Mouse (Mus musculus): ENCODE data around the gene Phf23. TPM values are rescaled to one million over a fixed set of nuclear protein-coding genes. Genes with fewer than 3 reads are reported as not detected.

The Phf23 gene
- polyA plus RNA-seq, 1 experiment, result 21.2 TPM

DNA sequence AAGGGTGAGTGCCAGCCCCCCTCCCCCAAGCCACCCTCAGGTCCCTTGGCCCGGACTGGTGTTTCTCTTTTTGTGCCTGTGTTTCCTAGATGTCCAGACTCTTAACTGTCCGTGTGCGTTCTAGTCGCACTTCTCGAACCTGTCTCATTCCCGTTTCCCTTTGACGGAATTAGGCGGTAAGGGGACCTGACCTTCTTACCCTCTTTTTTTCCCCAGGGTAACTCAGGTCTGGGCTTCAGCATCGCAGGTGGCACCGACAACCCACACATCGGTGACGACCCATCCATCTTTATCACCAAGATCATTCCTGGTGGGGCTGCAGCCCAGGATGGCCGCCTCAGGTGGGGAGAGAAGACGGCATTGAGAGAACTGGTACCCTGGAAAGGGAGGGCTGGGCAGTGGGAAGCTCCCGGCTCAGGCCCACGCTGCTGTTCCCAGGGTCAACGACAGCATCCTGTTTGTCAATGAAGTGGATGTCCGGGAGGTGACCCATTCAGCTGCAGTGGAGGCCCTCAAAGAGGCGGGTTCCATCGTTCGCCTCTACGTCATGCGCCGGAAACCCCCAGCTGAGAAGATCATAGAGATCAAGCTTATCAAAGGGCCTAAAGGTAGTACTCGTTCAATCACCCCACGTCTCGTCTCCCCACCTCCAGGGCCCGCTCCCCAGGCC lies 35.2 kb downstream of the Phf23 start:
- no peaks in the 10 kb centered on the region for H3K27me3 ChIP-seq (ENCODE audit: control insufficient read depth, insufficient read depth, low read length)
- TF ChIP-seq POLR2A (IDR thresholded peaks at IDR 0.05; ENCODE audit: control insufficient read depth, low read depth, low read length) (no peak), CTCF (IDR thresholded peaks at IDR 0.05; ENCODE audit: control insufficient read depth, insufficient read depth, insufficient replicate concordance, low read depth, low read length) (no peak)
- H3K36me3 ChIP-seq (ENCODE audit: control insufficient read depth, insufficient read depth, low read length), result no peaks in the 10 kb centered on the region
- no peak overlapping the region for H3K4me3 ChIP-seq (ENCODE audit: control insufficient read depth, low read depth, low read length)
- H3K4me1 ChIP-seq (ENCODE audit: control insufficient read depth, insufficient read depth, low read length), result peaks cover 35% of the 10 kb centered on the region
- no peak overlapping the region for H3K27ac ChIP-seq (ENCODE audit: control insufficient read depth, insufficient read depth, low read depth, low read length)

- Histone ChIP-seq H3K27ac (ENCODE audit: control insufficient read depth, insufficient read depth, low read depth, low read length) (no peak overlapping the region), H3K36me3 (ENCODE audit: control insufficient read depth, insufficient read depth, low read length) (no peaks in the 10 kb centered on the region), H3K4me1 (ENCODE audit: control insufficient read depth, insufficient read depth, low read length) (peaks cover 32% of the 10 kb centered on the region), H3K4me3 (ENCODE audit: control insufficient read depth, low read depth, low read length) (no peak overlapping the region), H3K27me3 (ENCODE audit: control insufficient read depth, insufficient read depth, low read length) (no peaks in the 10 kb centered on the region)
- TF ChIP-seq POLR2A (IDR thresholded peaks at IDR 0.05; ENCODE audit: control insufficient read depth, low read depth, low read length) (no peak), CTCF (IDR thresholded peaks at IDR 0.05; ENCODE audit: control insufficient read depth, insufficient read depth, insufficient replicate concordance, low read depth, low read length) (no peak)
These were observed 35.7 kb downstream of the Phf23 start for GRCm38 (mm10) chr11:70031321-70031670.

- no peak overlapping the region for H3K4me3 ChIP-seq (ENCODE audit: control insufficient read depth, low read depth, low read length)
- TF ChIP-seq CTCF (IDR thresholded peaks at IDR 0.05; ENCODE audit: control insufficient read depth, insufficient read depth, insufficient replicate concordance, low read depth, low read length) (no peak), POLR2A (IDR thresholded peaks at IDR 0.05; ENCODE audit: control insufficient read depth, low read depth, low read length) (no peak)
- H3K27ac ChIP-seq (ENCODE audit: control insufficient read depth, insufficient read depth, low read depth, low read length), result no peak overlapping the region
- no peaks in the 10 kb centered on the region for H3K36me3 ChIP-seq (ENCODE audit: control insufficient read depth, insufficient read depth, low read length)
- H3K4me1 ChIP-seq (ENCODE audit: control insufficient read depth, insufficient read depth, low read length), result peaks cover 8% of the 10 kb centered on the region
- H3K27me3 ChIP-seq (ENCODE audit: control insufficient read depth, insufficient read depth, low read length), result no peaks in the 10 kb centered on the region
These were observed 42.6 kb downstream of the Phf23 start for GRCm38 (mm10) chr11:70038174-70038573.

DNA sequence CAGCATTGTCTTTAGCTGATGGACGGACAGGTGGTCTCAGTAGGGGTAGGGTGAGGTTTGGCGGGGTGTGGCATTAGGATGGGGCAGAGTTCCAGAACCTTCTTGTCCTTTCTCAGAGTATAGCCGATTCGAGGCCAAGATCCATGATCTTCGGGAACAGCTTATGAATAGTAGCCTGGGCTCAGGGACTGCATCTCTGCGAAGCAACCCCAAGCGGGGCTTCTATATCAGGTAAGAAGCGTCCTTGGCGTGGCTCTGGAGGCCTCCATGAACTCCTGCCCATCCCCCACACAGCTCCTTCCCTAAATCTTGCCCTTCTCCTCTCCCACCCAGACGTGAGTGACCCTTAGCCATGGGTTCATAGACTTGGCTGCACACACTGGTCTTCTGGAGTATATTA lies 44.1 kb downstream of the Phf23 start:
- TF ChIP-seq POLR2A (IDR thresholded peaks at IDR 0.05; ENCODE audit: control insufficient read depth, low read depth, low read length) (no peak), CTCF (IDR thresholded peaks at IDR 0.05; ENCODE audit: control insufficient read depth, insufficient read depth, insufficient replicate concordance, low read depth, low read length) (no peak)
- Histone ChIP-seq H3K27ac (ENCODE audit: control insufficient read depth, insufficient read depth, low read depth, low read length) (no peak overlapping the region), H3K4me1 (ENCODE audit: control insufficient read depth, insufficient read depth, low read length) (peaks cover 8% of the 10 kb centered on the region), H3K36me3 (ENCODE audit: control insufficient read depth, insufficient read depth, low read length) (no peaks in the 10 kb centered on the region), H3K27me3 (ENCODE audit: control insufficient read depth, insufficient read depth, low read length) (no peaks in the 10 kb centered on the region), H3K4me3 (ENCODE audit: control insufficient read depth, low read depth, low read length) (no peak overlapping the region)

DNA sequence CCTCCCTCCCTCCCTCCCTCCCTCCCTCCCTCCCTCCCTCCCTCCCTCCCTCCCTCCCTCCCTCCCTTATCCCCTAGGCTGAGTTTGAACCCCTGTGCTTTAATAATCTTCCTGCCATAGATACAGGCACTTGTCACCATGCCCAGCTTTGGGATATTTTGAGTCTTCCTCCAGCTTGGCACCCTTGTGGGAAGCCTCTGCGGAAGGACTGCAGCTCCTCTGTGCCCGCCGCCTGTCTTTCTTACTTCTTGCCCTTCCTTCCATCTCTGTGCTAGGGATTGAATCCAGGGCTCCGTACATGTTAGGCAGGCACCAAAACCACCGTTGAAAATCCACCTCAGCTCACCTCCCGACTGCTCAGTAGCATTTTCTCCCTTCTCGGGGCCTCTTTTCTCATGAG lies 44.6 kb downstream of the Phf23 start:
- Histone ChIP-seq H3K27ac (ENCODE audit: control insufficient read depth, insufficient read depth, low read depth, low read length) (no peak overlapping the region), H3K36me3 (ENCODE audit: control insufficient read depth, insufficient read depth, low read length) (no peaks in the 10 kb centered on the region), H3K27me3 (ENCODE audit: control insufficient read depth, insufficient read depth, low read length) (no peaks in the 10 kb centered on the region), H3K4me3 (ENCODE audit: control insufficient read depth, low read depth, low read length) (no peak overlapping the region), H3K4me1 (ENCODE audit: control insufficient read depth, insufficient read depth, low read length) (peaks cover 8% of the 10 kb centered on the region)
- TF ChIP-seq CTCF (IDR thresholded peaks at IDR 0.05; ENCODE audit: control insufficient read depth, insufficient read depth, insufficient replicate concordance, low read depth, low read length) (no peak), POLR2A (IDR thresholded peaks at IDR 0.05; ENCODE audit: control insufficient read depth, low read depth, low read length) (no peak)

DNA sequence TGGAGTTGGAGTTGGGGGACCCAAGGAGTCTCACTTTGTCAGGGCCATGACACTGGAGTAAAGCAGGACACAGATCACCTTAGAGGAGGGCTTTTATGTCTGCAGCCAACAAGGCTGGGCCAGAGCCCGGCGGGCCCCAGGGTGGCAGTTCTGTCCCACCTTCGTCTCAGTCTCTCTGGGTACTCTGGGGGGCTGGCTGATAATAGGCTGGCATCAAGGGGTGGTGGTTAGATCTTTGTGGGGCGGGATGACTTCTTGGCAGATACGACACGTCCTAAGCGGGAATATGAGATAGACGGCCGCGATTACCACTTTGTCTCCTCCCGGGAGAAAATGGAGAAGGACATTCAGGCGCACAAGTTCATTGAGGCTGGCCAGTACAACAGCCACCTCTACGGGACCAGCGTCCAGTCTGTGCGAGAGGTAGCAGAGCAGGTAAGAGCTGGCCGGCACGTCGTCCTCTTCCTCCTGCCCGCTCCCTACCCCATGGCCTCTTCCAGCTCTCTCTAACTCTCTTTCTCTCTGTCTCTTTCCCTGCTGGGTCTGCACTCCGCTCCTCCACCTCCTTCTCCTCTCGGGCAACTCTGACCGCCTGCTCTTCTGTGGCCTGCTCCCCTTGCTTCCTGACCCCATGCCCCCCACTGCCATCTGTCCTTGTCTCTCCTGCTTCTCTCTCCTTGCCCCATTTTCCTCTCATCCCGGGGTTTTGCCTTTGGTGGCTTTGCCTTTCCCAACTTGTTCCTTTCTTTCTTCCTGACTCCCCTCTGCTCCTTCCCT lies 46.9 kb downstream of the Phf23 start:
- Histone ChIP-seq H3K36me3 (ENCODE audit: control insufficient read depth, insufficient read depth, low read length) (no peaks in the 10 kb centered on the region), H3K4me3 (ENCODE audit: control insufficient read depth, low read depth, low read length) (no peak overlapping the region), H3K27ac (ENCODE audit: control insufficient read depth, insufficient read depth, low read depth, low read length) (no peak overlapping the region), H3K27me3 (ENCODE audit: control insufficient read depth, insufficient read depth, low read length) (no peaks in the 10 kb centered on the region), H3K4me1 (ENCODE audit: control insufficient read depth, insufficient read depth, low read length) (peaks cover 8% of the 10 kb centered on the region)
- no peak for TF ChIP-seq POLR2A (IDR thresholded peaks at IDR 0.05; ENCODE audit: control insufficient read depth, low read depth, low read length)
- TF ChIP-seq CTCF (IDR thresholded peaks at IDR 0.05; ENCODE audit: control insufficient read depth, insufficient read depth, insufficient replicate concordance, low read depth, low read length), result no peak

DNA sequence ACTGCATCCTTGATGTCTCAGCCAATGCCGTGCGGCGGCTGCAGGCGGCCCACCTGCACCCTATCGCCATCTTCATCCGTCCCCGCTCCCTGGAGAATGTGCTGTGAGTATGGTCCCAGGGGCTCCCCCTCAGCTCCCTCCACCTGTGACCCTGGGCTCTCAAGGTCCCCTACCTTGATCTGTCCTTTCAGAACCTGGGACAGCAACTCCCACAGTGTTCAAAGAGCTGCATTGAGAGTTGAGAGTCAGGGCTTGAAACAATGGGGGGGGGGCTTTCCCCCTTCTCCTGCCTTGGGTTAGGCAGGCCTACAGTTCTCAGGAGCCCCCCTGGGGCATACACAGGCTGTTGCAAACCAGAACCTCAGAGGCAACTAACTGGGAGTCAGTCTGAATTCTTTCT lies 48.1 kb downstream of the Phf23 start:
- no peak overlapping the region for H3K27ac ChIP-seq (ENCODE audit: control insufficient read depth, insufficient read depth, low read depth, low read length)
- H3K4me3 ChIP-seq (ENCODE audit: control insufficient read depth, low read depth, low read length), result no peak overlapping the region
- peaks cover 8% of the 10 kb centered on the region for H3K4me1 ChIP-seq (ENCODE audit: control insufficient read depth, insufficient read depth, low read length)
- TF ChIP-seq POLR2A (IDR thresholded peaks at IDR 0.05; ENCODE audit: control insufficient read depth, low read depth, low read length) (no peak), CTCF (IDR thresholded peaks at IDR 0.05; ENCODE audit: control insufficient read depth, insufficient read depth, insufficient replicate concordance, low read depth, low read length) (no peak)
- H3K36me3 ChIP-seq (ENCODE audit: control insufficient read depth, insufficient read depth, low read length), result no peaks in the 10 kb centered on the region
- H3K27me3 ChIP-seq (ENCODE audit: control insufficient read depth, insufficient read depth, low read length), result no peaks in the 10 kb centered on the region

Data from testis, adult 2 months (tissue).